Mouse (Mus musculus): ENCODE measurements around the gene Cela1. TPM values are rescaled to one million over a fixed set of nuclear protein-coding genes. Genes with fewer than 3 reads are reported as not detected.

Cela1 gene
- polyA plus RNA-seq, 1 experiment from 2014 or later = 2.0 TPM

DNA sequence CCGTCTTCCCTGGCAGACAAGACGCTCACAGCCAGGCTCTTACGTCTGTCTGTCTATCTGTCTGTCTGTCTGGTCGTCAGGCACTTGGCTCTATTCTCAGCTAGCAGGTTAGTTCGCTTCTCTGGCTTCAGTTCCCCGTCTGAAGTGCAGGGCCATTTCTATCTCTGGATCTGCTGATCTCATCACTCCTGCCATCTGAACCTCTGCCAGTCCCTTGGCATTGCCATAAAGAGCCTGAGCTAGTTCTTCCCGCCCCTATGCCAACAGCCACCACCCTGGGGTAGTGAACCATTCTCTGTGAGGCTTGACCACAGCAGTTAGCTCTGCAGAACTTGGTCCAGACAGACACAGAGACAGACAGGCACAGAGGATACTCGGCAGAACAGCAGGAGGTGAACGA is 27.4 kb downstream of the Cela1 start:
- no peak for ATAC-seq
- no peaks in the 10 kb centered on the region for H3K9me3 ChIP-seq (ENCODE audit: control insufficient read depth, low read length)
- H3K4me2 ChIP-seq (ENCODE audit: low read length) = no peak overlapping the region
- H3K4me1 ChIP-seq (ENCODE audit: control insufficient read depth, insufficient read depth, low read depth, low read length) = no peaks in the 10 kb centered on the region
- H3K36me3 ChIP-seq (ENCODE audit: control insufficient read depth, insufficient read depth, low read length) = no peaks in the 10 kb centered on the region
- H3K9ac ChIP-seq (ENCODE audit: low read depth, low read length) = no peak overlapping the region
- no peak overlapping the region for H3K27ac ChIP-seq (ENCODE audit: low read depth, low read length)
- H3K4me3 ChIP-seq (ENCODE audit: low read length) = no peak overlapping the region
- WGBS = 76% methylated on average over 9 of the region's 9 CpGs
- H3K27me3 ChIP-seq (replicated peaks; ENCODE audit: control insufficient read depth, insufficient read depth, low read length) = no peaks in the 10 kb centered on the region

DNA sequence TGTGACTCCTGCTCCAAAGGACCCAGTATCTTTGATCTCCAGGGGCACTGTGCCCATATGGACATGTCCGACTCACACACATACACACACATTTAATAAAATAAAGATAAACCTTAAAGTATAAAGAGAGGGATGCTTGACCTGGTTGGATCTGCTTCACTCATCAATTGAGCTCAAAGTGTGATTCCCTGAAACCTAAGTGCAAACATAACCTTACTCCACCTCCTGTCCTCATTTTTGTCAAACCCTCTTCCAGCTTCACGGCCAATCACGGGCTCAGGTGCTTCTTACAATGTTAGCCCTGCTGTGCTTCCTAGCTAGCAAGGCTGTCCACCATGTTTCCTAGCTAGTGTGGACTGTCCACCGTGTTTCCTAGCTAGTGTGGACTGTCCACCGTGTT is 32.5 kb downstream of the Cela1 start:
- H3K9me3 ChIP-seq (ENCODE audit: control insufficient read depth, low read length) = no peaks in the 10 kb centered on the region
- no peaks in the 10 kb centered on the region for H3K36me3 ChIP-seq (ENCODE audit: control insufficient read depth, insufficient read depth, low read length)
- H3K9ac ChIP-seq (ENCODE audit: low read depth, low read length) = no peak overlapping the region
- H3K27me3 ChIP-seq (replicated peaks; ENCODE audit: control insufficient read depth, insufficient read depth, low read length) = no peaks in the 10 kb centered on the region
- no peaks in the 10 kb centered on the region for H3K4me1 ChIP-seq (ENCODE audit: control insufficient read depth, insufficient read depth, low read depth, low read length)
- H3K4me2 ChIP-seq (ENCODE audit: low read length) = no peak overlapping the region
- H3K27ac ChIP-seq (ENCODE audit: low read depth, low read length) = no peak overlapping the region
- no peak overlapping the region for H3K4me3 ChIP-seq (ENCODE audit: low read length)
- ATAC-seq = no peak
- WGBS = 87% methylated on average over 5 of the region's 5 CpGs

DNA sequence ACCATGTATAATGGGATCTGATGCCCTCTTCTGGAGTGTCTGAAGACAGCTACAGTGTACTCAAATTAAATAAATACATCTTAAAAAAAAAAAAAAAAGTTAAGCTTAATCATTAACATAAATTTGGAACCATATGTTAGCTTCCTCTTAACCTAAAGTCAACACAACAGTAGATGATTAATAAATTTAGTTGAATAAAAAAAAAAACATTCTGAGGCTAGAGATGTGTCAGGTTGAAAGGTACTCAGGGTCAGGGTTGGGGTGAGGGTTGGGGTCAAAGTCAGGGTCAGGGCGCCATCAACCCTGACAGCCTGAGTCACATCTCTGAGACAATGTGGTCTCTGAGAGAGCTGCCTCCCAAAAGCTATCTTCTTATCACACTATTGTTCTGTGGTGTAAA is 33.5 kb downstream of the Cela1 start:
- Histone ChIP-seq H3K36me3 (ENCODE audit: control insufficient read depth, insufficient read depth, low read length) (no peaks in the 10 kb centered on the region), H3K9ac (ENCODE audit: low read depth, low read length) (no peak overlapping the region), H3K27me3 (replicated peaks; ENCODE audit: control insufficient read depth, insufficient read depth, low read length) (no peaks in the 10 kb centered on the region), H3K27ac (ENCODE audit: low read depth, low read length) (no peak overlapping the region), H3K9me3 (ENCODE audit: control insufficient read depth, low read length) (no peaks in the 10 kb centered on the region), H3K4me2 (ENCODE audit: low read length) (no peak overlapping the region), H3K4me1 (ENCODE audit: control insufficient read depth, insufficient read depth, low read depth, low read length) (no peaks in the 10 kb centered on the region), H3K4me3 (ENCODE audit: low read length) (no peak overlapping the region)
- 70% methylated on average over 1 of the region's 1 CpGs for WGBS
- no peak for ATAC-seq

DNA sequence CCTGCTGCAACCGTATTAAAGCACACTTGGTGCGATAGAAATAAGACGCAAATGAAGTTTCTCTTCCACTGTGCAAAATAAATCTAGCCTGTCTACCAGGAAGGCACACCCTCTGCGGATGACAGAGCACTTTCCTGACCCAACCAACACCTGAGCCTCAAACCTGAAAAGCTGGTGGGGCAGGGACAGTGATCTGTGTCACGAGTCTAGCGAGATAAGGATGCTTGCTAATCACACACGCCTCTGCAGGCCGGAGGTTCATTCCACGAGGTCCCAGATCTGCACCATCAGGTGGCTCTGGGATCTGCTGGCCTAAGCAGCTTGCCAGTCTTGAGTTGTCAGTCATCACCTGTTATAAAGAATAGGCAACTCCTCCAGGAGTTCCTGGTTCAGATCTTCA is 36.1 kb downstream of the Cela1 start:
- no peak for ATAC-seq
- H3K4me2 ChIP-seq (ENCODE audit: low read length) = no peak overlapping the region
- H3K36me3 ChIP-seq (ENCODE audit: control insufficient read depth, insufficient read depth, low read length) = no peaks in the 10 kb centered on the region
- WGBS = 88% methylated on average over 9 of the region's 9 CpGs
- H3K9ac ChIP-seq (ENCODE audit: low read depth, low read length) = no peak overlapping the region
- no peaks in the 10 kb centered on the region for H3K4me1 ChIP-seq (ENCODE audit: control insufficient read depth, insufficient read depth, low read depth, low read length)
- no peak overlapping the region for H3K4me3 ChIP-seq (ENCODE audit: low read length)
- no peak overlapping the region for H3K27ac ChIP-seq (ENCODE audit: low read depth, low read length)
- no peaks in the 10 kb centered on the region for H3K9me3 ChIP-seq (ENCODE audit: control insufficient read depth, low read length)
- H3K27me3 ChIP-seq (replicated peaks; ENCODE audit: control insufficient read depth, insufficient read depth, low read length) = no peaks in the 10 kb centered on the region

DNA sequence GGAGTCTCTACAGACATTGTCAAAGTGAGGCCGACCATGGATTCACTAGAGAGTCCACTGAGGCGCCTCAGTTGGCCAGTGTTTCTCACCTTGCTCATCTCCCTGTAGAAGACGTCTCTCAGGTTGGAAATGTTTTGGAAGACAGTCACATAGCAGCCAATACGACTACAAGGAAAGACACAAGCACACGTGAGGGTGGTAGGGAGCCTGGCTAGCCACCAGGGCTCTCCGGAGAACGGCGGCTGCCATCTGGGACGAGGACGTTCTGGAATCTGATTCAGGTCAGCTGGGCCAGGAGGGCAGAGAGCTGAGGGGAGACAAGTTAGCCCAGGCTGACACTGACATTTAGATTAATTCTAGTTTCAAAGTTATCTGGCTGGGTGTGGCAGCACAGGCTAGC is 37.6 kb downstream of the Cela1 start:
- no peaks in the 10 kb centered on the region for H3K9me3 ChIP-seq (ENCODE audit: control insufficient read depth, low read length)
- H3K4me3 ChIP-seq (ENCODE audit: low read length) = no peak overlapping the region
- no peak for ATAC-seq
- no peaks in the 10 kb centered on the region; the same call in 1 of the 2 replicates for H3K27me3 ChIP-seq (replicated peaks; ENCODE audit: control insufficient read depth, insufficient read depth, low read length)
- H3K9ac ChIP-seq (ENCODE audit: low read depth, low read length) = no peak overlapping the region
- H3K4me2 ChIP-seq (ENCODE audit: low read length) = no peak overlapping the region
- 92% methylated on average over 10 of the region's 10 CpGs for WGBS
- H3K27ac ChIP-seq (ENCODE audit: low read depth, low read length) = no peak overlapping the region
- no peaks in the 10 kb centered on the region for H3K36me3 ChIP-seq (ENCODE audit: control insufficient read depth, insufficient read depth, low read length)
- no peaks in the 10 kb centered on the region for H3K4me1 ChIP-seq (ENCODE audit: control insufficient read depth, insufficient read depth, low read depth, low read length)

DNA sequence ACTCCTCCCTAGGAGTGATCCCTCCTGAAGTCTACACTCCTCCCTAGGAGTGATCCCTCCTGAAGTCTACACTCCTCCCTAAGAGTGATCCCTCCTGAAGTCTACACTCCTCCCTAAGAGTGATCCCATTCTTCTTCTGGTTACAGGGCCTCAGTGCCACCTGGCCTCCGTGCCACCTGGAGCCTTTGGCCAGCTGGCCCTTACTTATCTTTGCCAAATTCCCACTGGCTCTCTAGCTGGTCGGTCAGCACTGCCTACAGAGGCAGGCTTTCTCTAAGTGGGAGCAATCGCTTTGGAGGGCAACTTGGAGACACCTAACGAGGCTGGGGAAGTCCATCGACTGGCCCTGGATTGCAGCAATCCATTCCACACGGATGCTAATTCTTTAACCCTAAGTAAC is 41.6 kb downstream of the Cela1 start:
- ATAC-seq = no peak
- H3K27ac ChIP-seq (ENCODE audit: low read depth, low read length) = no peak overlapping the region
- no peaks in the 10 kb centered on the region for H3K9me3 ChIP-seq (ENCODE audit: control insufficient read depth, low read length)
- no peak overlapping the region for H3K9ac ChIP-seq (ENCODE audit: low read depth, low read length)
- WGBS = 85% methylated on average over 6 of the region's 6 CpGs
- no peaks in the 10 kb centered on the region for H3K36me3 ChIP-seq (ENCODE audit: control insufficient read depth, insufficient read depth, low read length)
- H3K4me1 ChIP-seq (ENCODE audit: control insufficient read depth, insufficient read depth, low read depth, low read length) = no peaks in the 10 kb centered on the region
- H3K4me2 ChIP-seq (ENCODE audit: low read length) = no peak overlapping the region
- no peak overlapping the region for H3K4me3 ChIP-seq (ENCODE audit: low read length)
- H3K27me3 ChIP-seq (replicated peaks; ENCODE audit: control insufficient read depth, insufficient read depth, low read length) = no peaks in the 10 kb centered on the region; the same call in 1 of the 2 replicates

DNA sequence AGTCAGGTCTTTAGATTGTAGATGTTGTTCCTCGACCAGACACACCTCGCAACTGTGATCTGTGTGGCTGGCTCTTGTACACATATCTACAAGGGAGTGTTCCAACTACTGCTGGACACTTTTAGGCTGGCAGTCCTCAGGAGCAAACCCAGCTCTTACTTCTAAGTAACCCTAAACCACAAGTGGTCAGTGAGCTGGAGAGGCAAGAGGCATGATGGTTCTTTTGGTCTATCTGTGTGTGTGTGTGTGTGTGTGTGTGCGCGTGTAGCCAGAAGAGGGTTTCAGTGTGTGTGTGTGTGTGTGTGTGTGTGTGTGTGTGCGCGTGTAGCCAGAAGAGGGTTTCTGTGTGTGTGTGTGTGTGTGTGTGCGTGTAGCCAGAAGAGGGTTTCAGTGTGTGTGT is 45.3 kb downstream of the Cela1 start:
- Histone ChIP-seq H3K36me3 (ENCODE audit: control insufficient read depth, insufficient read depth, low read length) (no peaks in the 10 kb centered on the region), H3K4me1 (ENCODE audit: control insufficient read depth, insufficient read depth, low read depth, low read length) (no peaks in the 10 kb centered on the region), H3K27ac (ENCODE audit: low read depth, low read length) (no peak overlapping the region), H3K27me3 (replicated peaks; ENCODE audit: control insufficient read depth, insufficient read depth, low read length) (peaks cover 10% of the 10 kb centered on the region), H3K4me3 (ENCODE audit: low read length) (no peak overlapping the region), H3K9me3 (ENCODE audit: control insufficient read depth, low read length) (no peaks in the 10 kb centered on the region), H3K9ac (ENCODE audit: low read depth, low read length) (no peak overlapping the region), H3K4me2 (ENCODE audit: low read length) (no peak overlapping the region)
- no peak for ATAC-seq
- 99% methylated on average over 7 of the region's 7 CpGs for WGBS

DNA sequence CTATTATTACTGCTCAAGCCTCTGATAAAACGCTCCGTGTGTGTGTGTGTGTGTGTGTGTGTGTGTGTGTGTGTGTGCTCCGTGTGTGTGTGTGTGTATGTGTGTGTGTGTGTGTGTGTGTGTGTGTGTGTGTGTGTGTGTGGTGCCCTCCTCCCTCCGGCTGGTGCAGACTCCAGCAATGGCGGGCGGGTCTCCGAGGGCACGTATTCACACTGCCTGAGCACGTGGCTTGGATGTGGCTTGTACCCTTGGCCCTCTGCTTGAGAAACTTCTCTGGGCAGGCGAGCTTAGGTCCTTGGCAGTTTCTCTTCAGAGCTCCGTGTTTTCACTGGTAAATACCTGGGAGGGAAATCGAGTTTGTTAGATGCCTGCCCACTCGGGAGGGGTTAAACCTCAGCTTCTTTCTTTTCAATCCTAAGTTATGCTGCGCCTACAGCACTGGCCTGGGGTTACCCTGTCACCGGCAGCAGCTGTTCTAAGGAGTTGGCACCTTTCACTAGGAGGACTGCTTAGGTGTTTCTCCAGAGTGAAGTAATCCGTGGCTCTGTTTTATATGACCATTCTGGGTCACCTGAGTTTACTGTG is 46.4 kb downstream of the Cela1 start:
- H3K9me3 ChIP-seq (ENCODE audit: control insufficient read depth, low read length) = no peaks in the 10 kb centered on the region

DNA sequence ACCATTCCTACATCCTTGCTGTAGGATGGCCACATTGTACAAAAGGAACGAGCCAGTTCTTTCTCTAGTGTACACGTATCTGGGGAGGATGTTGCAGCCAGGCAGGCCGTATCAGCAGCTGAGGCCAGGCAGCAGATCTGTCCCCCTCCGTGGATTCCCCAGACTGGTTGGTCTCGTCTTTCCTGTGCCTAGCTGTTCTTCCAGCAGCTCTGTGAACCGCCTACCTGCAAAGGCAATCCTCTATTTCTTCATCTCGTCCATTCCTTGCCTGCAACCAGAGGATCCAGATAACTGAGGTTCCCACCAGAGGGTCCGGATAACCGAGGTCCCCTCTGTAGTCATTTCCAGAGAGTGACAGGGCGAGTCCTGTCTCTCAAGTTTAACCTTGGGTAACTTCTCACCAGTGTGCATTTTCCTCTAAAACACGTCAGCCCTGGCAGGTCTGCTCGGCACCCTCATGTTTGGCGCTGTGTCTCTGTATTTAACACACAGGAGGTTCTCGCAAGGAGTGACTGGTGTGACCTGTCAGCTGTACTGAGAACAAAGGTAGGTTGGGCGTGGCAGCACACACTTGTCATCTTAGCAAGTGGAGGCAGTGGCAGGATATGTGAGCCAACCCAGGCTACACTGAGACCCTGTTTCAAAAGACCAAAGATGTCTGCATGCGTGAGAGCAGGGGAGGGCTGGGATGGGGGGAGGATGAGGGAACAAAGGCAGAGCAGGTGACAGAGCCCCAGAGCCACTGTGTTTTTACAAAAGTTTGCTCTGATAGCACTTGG is 47.6 kb downstream of the Cela1 start:
- H3K27ac ChIP-seq (ENCODE audit: low read depth, low read length) = no peak overlapping the region
- H3K4me1 ChIP-seq (ENCODE audit: control insufficient read depth, insufficient read depth, low read depth, low read length) = peaks cover 11% of the 10 kb centered on the region
- no peak overlapping the region for H3K4me3 ChIP-seq (ENCODE audit: low read length)
- ATAC-seq = no peak
- 77% methylated on average over 16 of the region's 16 CpGs for WGBS
- H3K27me3 ChIP-seq (replicated peaks; ENCODE audit: control insufficient read depth, insufficient read depth, low read length) = peaks cover 22% of the 10 kb centered on the region
- H3K4me2 ChIP-seq (ENCODE audit: low read length) = no peak overlapping the region
- no peaks in the 10 kb centered on the region for H3K36me3 ChIP-seq (ENCODE audit: control insufficient read depth, insufficient read depth, low read length)
- H3K9me3 ChIP-seq (ENCODE audit: control insufficient read depth, low read length) = no peaks in the 10 kb centered on the region
- H3K9ac ChIP-seq (ENCODE audit: low read depth, low read length) = no peak overlapping the region

More for the DNA sequence above, 46.4 kb downstream of the Cela1 start:
- Histone ChIP-seq H3K4me3 (ENCODE audit: low read length) (no peak overlapping the region), H3K4me1 (ENCODE audit: control insufficient read depth, insufficient read depth, low read depth, low read length) (peaks cover 11% of the 10 kb centered on the region), H3K9ac (ENCODE audit: low read depth, low read length) (no peak overlapping the region), H3K4me2 (ENCODE audit: low read length) (no peak overlapping the region), H3K27ac (ENCODE audit: low read depth, low read length) (no peak overlapping the region), H3K27me3 (replicated peaks; ENCODE audit: control insufficient read depth, insufficient read depth, low read length) (peaks cover 14% of the 10 kb centered on the region), H3K36me3 (ENCODE audit: control insufficient read depth, insufficient read depth, low read length) (no peaks in the 10 kb centered on the region)
- ATAC-seq = no peak
- WGBS = 77% methylated on average over 12 of the region's 16 CpGs
